Mouse (Mus musculus) kidney, adult 2 months (tissue): Measurements from ENCODE around the gene Olfr18. TPM values are rescaled to one million over a fixed set of nuclear protein-coding genes. Genes with fewer than 3 reads are reported as not detected.
"Not testable (repeated sequence)": the region's sequence is repeated elsewhere in the genome, so short reads cannot be mapped to it uniquely, and the experiment has no call there.

Experiments
- DNase-seq: peaks from one replicate; pipeline ENCODE4 v3.0.0; 2021
- H3K27ac ChIP-seq: fragments of 200-500 bp; 2 replicates; pipeline ENCODE4 v1.5.1; 2012; ENCODE audit warnings: low read depth, low read length, control low read depth, inconsistent platforms; ENCODE audit not compliant: insufficient read depth
- H3K27me3 ChIP-seq: fragments of 200-500 bp; replicated peaks from 2 replicates; pipeline ENCODE4 v1.6.1; 2012; ENCODE audit warnings: mild to moderate bottlenecking, moderate library complexity, low read length, inconsistent platforms; ENCODE audit not compliant: control insufficient read depth, insufficient read depth
- H3K36me3 ChIP-seq: fragments of 200-500 bp; 2 replicates; pipeline ENCODE4 v1.6.1; 2012; ENCODE audit warnings: mild to moderate bottlenecking, moderate library complexity, low read length, inconsistent platforms; ENCODE audit not compliant: control insufficient read depth, insufficient read depth
- H3K4me1 ChIP-seq: fragments of 200-500 bp; 2 replicates; pipeline ENCODE4 v1.6.1; 2011; ENCODE audit warnings: low read length; ENCODE audit not compliant: control insufficient read depth, insufficient read depth
- H3K4me3 ChIP-seq: fragments of 200-500 bp; 2 replicates; pipeline ENCODE4 v1.5.1; 2011; ENCODE audit warnings: mild to moderate bottlenecking, low read depth, low read length, control low read depth; ENCODE audit not compliant: insufficient read depth
- CTCF ChIP-seq: fragments of 200-500 bp; conservative IDR thresholded peaks from 2 replicates; pipeline ENCODE4 v1.5.1; 2011; ENCODE audit warnings: low read depth, mild to moderate bottlenecking, control low read depth, low read length, moderate library complexity, mixed read lengths; ENCODE audit not compliant: insufficient read depth, insufficient read length
- POLR2A ChIP-seq: fragments of 200-500 bp; IDR thresholded peaks from one replicate; pipeline ENCODE4 v1.6.1; 2011; ENCODE audit warnings: low read depth, low read length, control low read depth
- WGBS: fragments of 180-500 bp; shearing (Covaris S2); methylation state at CpG from one replicate; pipeline ENCODE4 v1.1.7; 2018; 5-methylcytosine and 5-hydroxymethylcytosine counted together
- polyA plus RNA-seq: library from polyadenylated mRNA; depleted of rRNA; stranded (reverse); fragments of >200 nt; gene quantifications from 2 replicates; pipeline ENCODE4 v1.2.3, GENCODE M21; 2012; rRNA removed

The Olfr18 gene
- polyA plus RNA-seq, 1 experiment: 0.06 TPM

DNA sequence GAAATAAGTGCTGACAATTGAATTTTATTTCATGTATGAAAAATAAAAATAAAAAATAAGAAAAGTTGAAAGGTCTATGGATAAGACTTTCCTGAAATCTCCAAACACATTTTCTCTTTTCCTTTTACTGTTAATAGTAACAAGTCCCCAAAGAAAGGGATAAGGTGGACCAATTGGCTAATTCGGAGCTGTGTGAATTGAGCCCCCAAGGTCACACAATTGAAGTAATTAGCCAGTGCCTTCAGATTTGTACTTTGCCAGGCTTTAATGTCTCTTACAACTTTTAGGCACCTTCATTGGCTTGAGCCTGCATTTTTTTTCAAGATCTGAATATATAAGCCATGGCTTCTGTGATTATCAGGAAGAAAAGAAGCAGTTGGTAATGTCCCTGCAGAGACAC is 37.7 kb downstream of the Olfr18 start, which contains the start of gene Olfr873:
Gene Olfr873, plus strand, starts transcription at position 301 of the 400 bp plus-strand sequence.
- Histone ChIP-seq H3K36me3 (no peaks in the 10 kb centered on the region), H3K27ac (no peak within 1 kb of the TSS), H3K27me3 (no peaks in the 10 kb centered on the region), H3K4me1 (no peaks in the 10 kb centered on the region), H3K4me3 (no peak within 1 kb of the TSS)
- DNase-seq: no peak
- no peak for TF ChIP-seq POLR2A
- no peak for TF ChIP-seq CTCF
- WGBS: 89% methylated on average over 1 of the region's 1 CpGs

DNA sequence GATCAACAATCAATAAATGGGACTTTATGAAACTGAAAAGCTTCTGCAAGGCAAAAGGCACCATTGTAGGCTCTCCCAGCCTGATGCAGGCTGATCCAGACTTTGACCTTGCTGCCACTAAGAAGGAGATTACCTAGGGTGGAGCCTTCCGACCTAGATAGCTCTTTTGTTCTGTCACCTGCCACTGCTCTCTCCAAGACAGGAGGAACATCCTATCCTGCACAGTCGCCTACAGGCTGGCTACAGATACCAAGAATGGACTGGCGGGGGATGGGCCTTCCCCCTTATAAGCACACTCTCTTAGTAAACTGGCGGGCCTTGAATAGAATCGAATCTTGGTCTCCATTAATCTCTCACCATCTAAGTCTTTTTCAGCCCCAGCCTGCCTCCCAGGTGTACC is 40.3 kb downstream of the Olfr18 start:
- 79% methylated on average over 5 of the region's 5 CpGs for WGBS
- not testable (repeated sequence) for H3K27ac ChIP-seq, DNase-seq, H3K4me1 ChIP-seq, H3K27me3 ChIP-seq, H3K36me3 ChIP-seq, H3K4me3 ChIP-seq

DNA sequence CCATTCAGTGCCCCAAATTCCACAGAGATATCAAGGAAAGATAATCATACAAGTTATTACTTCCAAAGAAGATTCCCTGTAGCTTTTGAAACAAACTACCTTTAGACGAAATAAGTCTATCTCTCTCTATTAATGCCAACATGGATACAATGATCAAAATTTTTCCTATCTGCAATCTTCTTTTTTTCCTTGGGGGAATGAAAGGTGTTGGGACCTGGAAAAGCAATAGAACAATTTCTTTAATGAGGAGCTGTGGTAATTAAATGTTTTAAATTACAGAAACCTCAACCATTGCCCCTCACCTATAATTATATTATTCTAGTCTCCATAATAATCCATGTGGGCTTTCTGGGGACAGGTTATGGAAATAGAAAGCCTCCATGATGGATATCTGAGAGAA is 53.8 kb downstream of the Olfr18 start, which contains the start of gene Olfr39:
Gene Olfr39, plus strand, starts transcription at position 301 of the 400 bp plus-strand sequence.
- no peak for DNase-seq
- H3K27me3 ChIP-seq: no peaks in the 10 kb centered on the region
- no peaks in the 10 kb centered on the region for H3K4me1 ChIP-seq
- TF ChIP-seq POLR2A: no peak
- no peak for TF ChIP-seq CTCF
- H3K36me3 ChIP-seq: no peaks in the 10 kb centered on the region
- WGBS: 83% methylated on average over 1 of the region's 1 CpGs
- H3K4me3 ChIP-seq: no peak within 1 kb of the TSS
- no peak within 1 kb of the TSS for H3K27ac ChIP-seq

Other genes with a start within 250 kb of the Olfr18 start
- gene Olfr868, start 237.5 kb downstream of the Olfr18 start, polyA plus RNA-seq: not detected in 2 replicates
- not detected in 2 replicates for gene Olfr869, start 207.1 kb downstream of the Olfr18 start, polyA plus RNA-seq
- not detected in 2 replicates for gene Olfr870, start 162.0 kb downstream of the Olfr18 start, polyA plus RNA-seq
- gene Olfr871, start 123.9 kb downstream of the Olfr18 start, polyA plus RNA-seq: not detected in 2 replicates
- gene Olfr872, start 99.0 kb downstream of the Olfr18 start, polyA plus RNA-seq: not detected in 2 replicates
- not detected in 2 replicates for gene Olfr39, start 53.7 kb downstream of the Olfr18 start, polyA plus RNA-seq
- gene Olfr873, start 37.6 kb downstream of the Olfr18 start, polyA plus RNA-seq: not detected in 2 replicates
- 7.1 and 11.0 TPM in 2 replicates for gene Zfp560, start 49.1 kb upstream of the Olfr18 start, polyA plus RNA-seq
- gene Zfp26, start 124.1 kb upstream of the Olfr18 start, polyA plus RNA-seq: 1.5 and 2.2 TPM in 2 replicates
- 4.6 and 5.6 TPM in 2 replicates for gene Zfp426, start 156.7 kb upstream of the Olfr18 start, polyA plus RNA-seq
- 4.7 and 6.6 TPM in 2 replicates for gene Zfp266, start 185.3 kb upstream of the Olfr18 start, polyA plus RNA-seq
- 1.4 and 1.9 TPM in 2 replicates for gene Zfp846, start 245.2 kb upstream of the Olfr18 start, polyA plus RNA-seq